Mouse (Mus musculus): ENCODE results near the gene Ctbp2.

- TF ChIP-seq FLI1 (IDR thresholded peaks at IDR 0.05; ENCODE audit: low read length) (no peak), GATA1 (IDR thresholded peaks at IDR 0.05; ENCODE audit: borderline replicate concordance, low read length) (no peak)
Measured at GRCm38 (mm10) chr7:133059517-133060104, 64.5 kb downstream of the Ctbp2 start.

Data from megakaryocyte, embryonic 14.5 days (primary cell).